Mouse (Mus musculus) CH12.LX (cell line): ENCODE measurements around the gene Olfr556. TPM values are rescaled to one million over a fixed set of nuclear protein-coding genes. Genes with fewer than 3 reads are reported as not detected.

Source experiments
- DNase-seq: peaks from one replicate; pipeline ENCODE4 v3.0.0-alpha.2; 2013; ENCODE audit errors: extremely low read depth
- H3K27ac ChIP-seq: 2 replicates; pipeline ENCODE4 v1.5.1; 2012; ENCODE audit warnings: low read depth, mild to moderate bottlenecking, control low read depth, moderate library complexity; ENCODE audit not compliant: insufficient read depth
- H3K27me3 ChIP-seq: replicated peaks from 2 replicates; pipeline ENCODE3; 2012; ENCODE audit warnings: inconsistent platforms
- H3K36me3 ChIP-seq, 2 experiments: replicated peaks in 1 of 2; 2 replicates each; pipeline versions ENCODE3 to v1.6.1; 2012; ENCODE audit warnings: inconsistent platforms in 1 of 2, low read length in 1 of 2, mild to moderate bottlenecking in 1 of 2, mixed read lengths in 1 of 2, moderate library complexity in 1 of 2; ENCODE audit not compliant: control insufficient read depth in 1 of 2, insufficient read depth in 1 of 2
- H3K4me1 ChIP-seq, 2 experiments: 2 replicates each; pipeline ENCODE4 v1.6.1; 2012; ENCODE audit warnings: inconsistent platforms in 1 of 2, moderate library complexity in 1 of 2; ENCODE audit not compliant: insufficient read depth in 2 of 2, control insufficient read depth in 1 of 2
- H3K4me2 ChIP-seq: 2 replicates; pipeline ENCODE4 v1.6.1; 2012; ENCODE audit warnings: low read depth, mild to moderate bottlenecking, control low read depth; ENCODE audit not compliant: poor library complexity, insufficient read depth, severe bottlenecking
- H3K4me3 ChIP-seq, 3 experiments: fragments of 150-350 bp in 1 of 3; sonication (generic) in 1 of 3; replicated peaks in 1 of 3; 2 replicates each; pipeline versions ENCODE3 to v1.5.1; 2011 to 2012; ENCODE audit warnings: low read depth in 2 of 3, low read length in 2 of 3, mild to moderate bottlenecking in 2 of 3, moderate library complexity in 2 of 3, control low read depth in 1 of 3, improper control_type of control experiment in 1 of 3, inconsistent platforms in 1 of 3, mixed read lengths in 1 of 3; ENCODE audit not compliant: poor library complexity in 1 of 3
- H3K79me2 ChIP-seq: replicated peaks from 2 replicates; pipeline ENCODE4 v1.6.1; 2012; ENCODE audit warnings: mild to moderate bottlenecking, moderate library complexity; ENCODE audit not compliant: control insufficient read depth, poor library complexity, insufficient read depth, severe bottlenecking; ENCODE audit errors: extremely low read depth
- H3K9ac ChIP-seq: 2 replicates; pipeline ENCODE4 v1.6.1; 2012; ENCODE audit warnings: low read depth, mild to moderate bottlenecking, control low read depth, moderate library complexity; ENCODE audit not compliant: insufficient read depth
- H3K9me3 ChIP-seq: replicated peaks from 2 replicates; pipeline ENCODE3; 2012; ENCODE audit warnings: low read length, inconsistent platforms, mixed read lengths
- BHLHE40 ChIP-seq: IDR thresholded peaks from 2 replicates; pipeline ENCODE4 v1.6.1; 2011; ENCODE audit warnings: mild to moderate bottlenecking, low read depth, low read length, improper control_type of control experiment
- CHD1 ChIP-seq: IDR thresholded peaks from 2 replicates; pipeline ENCODE4 v1.6.1; 2012; ENCODE audit warnings: low read depth, low read length, improper control_type of control experiment, inconsistent platforms
- CHD2 ChIP-seq: IDR thresholded peaks from 2 replicates; pipeline ENCODE4 v1.6.1; 2011; ENCODE audit warnings: low read length, improper control_type of control experiment
- CTCF ChIP-seq, 2 experiments: IDR thresholded peaks in 1 of 2; conservative IDR thresholded peaks in 1 of 2; 2 replicates each; pipeline ENCODE4 v1.5.1; 2011 to 2012; ENCODE audit warnings: low read depth in 2 of 2, low read length in 2 of 2, improper control_type of control experiment in 1 of 2, inconsistent platforms in 1 of 2, mild to moderate bottlenecking in 1 of 2, moderate library complexity in 1 of 2
- E2F4 ChIP-seq: IDR thresholded peaks from 2 replicates; pipeline ENCODE4 v1.6.1; 2011; ENCODE audit warnings: low read depth, low read length, improper control_type of control experiment; ENCODE audit not compliant: insufficient replicate concordance
- ELF1 ChIP-seq: IDR thresholded peaks from 2 replicates; pipeline ENCODE4 v1.6.1; 2014; ENCODE audit warnings: low read depth, mild to moderate bottlenecking, inconsistent platforms, low read length, improper control_type of control experiment
- EP300 ChIP-seq: IDR thresholded peaks from 2 replicates; pipeline ENCODE4 v1.6.1; 2011; ENCODE audit warnings: low read length, improper control_type of control experiment
- GABPA ChIP-seq: IDR thresholded peaks from 2 replicates; pipeline ENCODE4 v1.6.1; 2012; ENCODE audit warnings: low read depth, low read length, improper control_type of control experiment, inconsistent platforms; ENCODE audit not compliant: insufficient replicate concordance
- HCFC1 ChIP-seq: IDR thresholded peaks from 2 replicates; pipeline ENCODE4 v1.6.1; 2012; ENCODE audit warnings: low read depth, mild to moderate bottlenecking, inconsistent platforms, low read length, improper control_type of control experiment
- IRF4 ChIP-seq: IDR thresholded peaks from 2 replicates; pipeline ENCODE4 v1.6.1; 2014; ENCODE audit warnings: low read depth, mild to moderate bottlenecking, inconsistent platforms, low read length, improper control_type of control experiment
- KAT2A ChIP-seq: IDR thresholded peaks from 2 replicates; pipeline ENCODE4 v1.6.1; 2012; ENCODE audit warnings: low read length, improper control_type of control experiment, inconsistent platforms; ENCODE audit not compliant: insufficient replicate concordance
- MAX ChIP-seq: IDR thresholded peaks from 2 replicates; pipeline ENCODE4 v1.6.1; 2011; ENCODE audit warnings: low read length, improper control_type of control experiment
- MAZ ChIP-seq: IDR thresholded peaks from 2 replicates; pipeline ENCODE4 v1.6.1; 2012; ENCODE audit warnings: low read depth, mild to moderate bottlenecking, inconsistent platforms, low read length, improper control_type of control experiment, moderate library complexity
- MXI1 ChIP-seq: IDR thresholded peaks from 2 replicates; pipeline ENCODE4 v1.6.1; 2011; ENCODE audit warnings: mild to moderate bottlenecking, low read depth, low read length, improper control_type of control experiment
- MYC ChIP-seq: IDR thresholded peaks from 2 replicates; pipeline ENCODE4 v1.6.1; 2011; ENCODE audit warnings: low read depth, mild to moderate bottlenecking, improper control_type of control experiment, low read length
- NELFE ChIP-seq: IDR thresholded peaks from 2 replicates; pipeline ENCODE4 v1.6.1; 2011; ENCODE audit warnings: low read depth, low read length, improper control_type of control experiment
- NRF1 ChIP-seq: IDR thresholded peaks from 2 replicates; pipeline ENCODE4 v1.6.1; 2014; ENCODE audit warnings: low read depth, mild to moderate bottlenecking, inconsistent platforms, low read length, improper control_type of control experiment, moderate library complexity
- PAX5 ChIP-seq: IDR thresholded peaks from 2 replicates; pipeline ENCODE4 v1.6.1; 2012; ENCODE audit warnings: low read length, inconsistent platforms, mixed read lengths
- POLR2A ChIP-seq: IDR thresholded peaks from 2 replicates; pipeline ENCODE4 v1.6.1; 2011; ENCODE audit warnings: low read depth, mild to moderate bottlenecking, improper control_type of control experiment, low read length
- POLR2AphosphoS2 ChIP-seq: IDR thresholded peaks from 2 replicates; pipeline ENCODE4 v1.6.1; 2011; ENCODE audit warnings: low read depth, low read length, improper control_type of control experiment
- RAD21 ChIP-seq: IDR thresholded peaks from 2 replicates; pipeline ENCODE4 v1.6.1; 2011; ENCODE audit warnings: low read depth, mild to moderate bottlenecking, low read length, improper control_type of control experiment, moderate library complexity
- RCOR1 ChIP-seq: conservative IDR thresholded peaks from 2 replicates; pipeline ENCODE4 v1.6.1; 2012; ENCODE audit warnings: low read depth, mild to moderate bottlenecking, inconsistent platforms, low read length, improper control_type of control experiment
- TCF12 ChIP-seq: IDR thresholded peaks from 2 replicates; pipeline ENCODE4 v1.6.1; 2014; ENCODE audit warnings: low read depth, mild to moderate bottlenecking, inconsistent platforms, low read length, improper control_type of control experiment
- UBTF ChIP-seq: IDR thresholded peaks from 2 replicates; pipeline ENCODE4 v1.6.1; 2012; ENCODE audit warnings: low read depth, mild to moderate bottlenecking, inconsistent platforms, low read length, improper control_type of control experiment, moderate library complexity
- USF2 ChIP-seq: conservative IDR thresholded peaks from 2 replicates; pipeline ENCODE4 v1.6.1; 2011; ENCODE audit warnings: low read depth, low read length, improper control_type of control experiment
- ZC3H11A ChIP-seq: IDR thresholded peaks from 2 replicates; pipeline ENCODE4 v1.6.1; 2012; ENCODE audit warnings: low read depth, mild to moderate bottlenecking, inconsistent platforms, low read length, improper control_type of control experiment
- ZKSCAN1 ChIP-seq: IDR thresholded peaks from 2 replicates; pipeline ENCODE4 v1.6.1; 2012; ENCODE audit warnings: low read depth, inconsistent platforms, low read length, improper control_type of control experiment, borderline replicate concordance
- ZMIZ1 ChIP-seq: IDR thresholded peaks from 2 replicates; pipeline ENCODE4 v1.6.1; 2012; ENCODE audit warnings: low read depth, mild to moderate bottlenecking, inconsistent platforms, low read length, improper control_type of control experiment
- ZNF384 ChIP-seq: IDR thresholded peaks from 2 replicates; pipeline ENCODE4 v1.6.1; 2012; ENCODE audit warnings: low read depth, low read length, improper control_type of control experiment, inconsistent platforms
- dilution Hi-C: fragments of 300-500 bp; cut with MboI; formaldehyde crosslinking; loops from 2 replicates; pipeline ENCODE4 v1.14.3; 2020; ENCODE audit warnings: low sequenced_read_pairs; ENCODE audit not compliant: extremely low pct_unique_long_range_greater_than_20kb, extremely low pct_ligation_motif_present
- in situ Hi-C: fragments of 300-500 bp; cut with MboI; formaldehyde crosslinking; loops from 3 replicates; pipeline ENCODE4 v1.14.3; 2019; ENCODE audit warnings: low sequenced_read_pairs, low pct_ligation_motif_present, low pct_unique_long_range_greater_than_20kb, mixed read lengths
- polyA plus RNA-seq: library from polyadenylated mRNA; unstranded; fragments of >175 nt; gene quantifications from 2 replicates; pipeline ENCODE4 v1.2.1, GENCODE M21; 2012; ENCODE audit warnings: low read depth; ENCODE audit not compliant: insufficient read length
- total RNA-seq, 2 experiments: library from RNA; depleted of rRNA; stranded (reverse); fragments of 300-350 nt in 1 of 2; fragments of >200 nt in 1 of 2; gene quantifications; 2 replicates each; pipeline ENCODE4 v1.2.3; 2012 to 2014

Gene Olfr556
- total and polyA plus RNA-seq, 3 experiments: not detected

DNA sequence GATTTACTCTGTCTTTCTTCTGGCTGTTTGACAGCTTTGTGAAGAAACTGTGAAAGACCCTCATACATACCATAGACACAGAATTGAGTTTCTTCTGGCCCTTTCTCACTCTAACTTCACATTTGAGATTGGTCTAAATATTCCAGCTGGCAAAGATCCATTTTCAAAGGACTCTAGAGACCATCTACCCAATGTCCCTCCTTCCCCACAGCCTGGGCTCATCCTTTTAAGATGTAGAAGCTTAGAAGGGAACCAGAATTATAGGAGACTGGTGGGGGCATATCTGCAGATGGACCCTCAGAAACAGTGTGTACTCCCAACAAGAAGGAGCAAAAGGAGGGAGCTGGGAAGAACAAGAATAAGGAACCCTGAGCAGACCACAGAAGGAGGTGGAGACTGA, 37.2 kb downstream of the Olfr556 start, which contains the start of gene Olfr558:
Gene Olfr558, plus strand, starts transcription at position 301 of the 400 bp plus-strand sequence.
- in situ Hi-C loops: no loop called here
- Histone ChIP-seq H3K79me2 (no peaks in the 10 kb centered on the region), H3K9me3 (no peaks in the 10 kb centered on the region)

DNA sequence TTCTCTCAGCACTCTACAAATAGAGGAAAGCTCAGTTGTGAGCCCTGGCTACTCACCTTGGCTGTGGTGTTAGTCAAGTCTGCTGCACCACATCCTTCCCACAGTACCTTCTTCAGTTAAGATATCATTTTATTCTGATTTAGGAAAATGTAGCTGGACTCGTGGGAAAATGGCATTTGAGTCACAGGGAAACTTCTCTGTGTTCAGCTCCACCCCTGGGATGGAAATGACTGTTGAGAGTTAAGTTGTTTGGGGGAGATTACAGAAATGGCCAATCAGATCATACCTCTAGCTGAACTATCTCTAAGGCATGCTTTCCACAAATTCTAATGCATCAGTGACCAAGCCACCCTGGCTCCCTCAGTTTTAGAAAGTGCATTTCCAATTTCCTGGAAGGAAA, 54.3 kb downstream of the Olfr556 start, which contains the start of gene Olfr33:
Gene Olfr33, minus strand, starts transcription at position 101 of the 400 bp plus-strand sequence.
- Histone ChIP-seq H3K9ac (no peak within 1 kb of the TSS), H3K27ac (no peak within 1 kb of the TSS), H3K27me3 (peaks cover 2% of the 10 kb centered on the region), H3K9me3 (no peaks in the 10 kb centered on the region), H3K4me3 (no peak within 1 kb of the TSS), H3K4me1 (no peaks in the 10 kb centered on the region), H3K4me2 (no peak within 1 kb of the TSS), H3K79me2 (no peaks in the 10 kb centered on the region), H3K36me3 (no peaks in the 10 kb centered on the region)
- TF ChIP-seq PAX5: no peak
- no peak for TF ChIP-seq POLR2A
- no peak for TF ChIP-seq UBTF
- no peak for TF ChIP-seq KAT2A
- no peak for TF ChIP-seq NELFE
- no peak for TF ChIP-seq CHD1
- TF ChIP-seq E2F4: no peak
- no peak for TF ChIP-seq ZNF384
- TF ChIP-seq ZC3H11A: no peak
- TF ChIP-seq POLR2AphosphoS2: no peak
- no peak for TF ChIP-seq IRF4
- no peak for TF ChIP-seq RCOR1
- TF ChIP-seq MXI1: no peak
- TF ChIP-seq HCFC1: no peak
- no peak for TF ChIP-seq EP300
- no peak for TF ChIP-seq CHD2
- TF ChIP-seq ZKSCAN1: no peak
- no peak for TF ChIP-seq GABPA
- TF ChIP-seq CTCF (conservative IDR thresholded peaks at IDR 0.05 in 1 of 2, IDR thresholded peaks at IDR 0.05 in 1 of 2; ENCODE audit: low read depth in 2 of 2, low read length in 2 of 2): no peak
- no peak for TF ChIP-seq RAD21
- DNase-seq: no peak
- in situ Hi-C loops: no loop called here
- dilution Hi-C loops: no loop called here

More for the DNA sequence above, 37.2 kb downstream of the Olfr556 start, which contains the start of gene Olfr558:
- TF ChIP-seq MXI1 (no peak), NRF1 (no peak), HCFC1 (no peak), EP300 (no peak), USF2 (no peak), ZMIZ1 (no peak), ZKSCAN1 (no peak), UBTF (no peak), POLR2AphosphoS2 (no peak), POLR2A (no peak), RCOR1 (no peak), TCF12 (no peak), ELF1 (no peak), MYC (no peak), MAX (no peak), MAZ (no peak), KAT2A (no peak), BHLHE40 (no peak)
- TF ChIP-seq, all 38 proteins: peak for 0
- DNase-seq: no peak
- Histone ChIP-seq H3K4me1 (0 out of 4 replicates have a peak, but pooled peaks cover 0 to 2% of the 10 kb centered on the region in 2 experiments), H3K27me3 (no peaks in the 10 kb centered on the region), H3K27ac (no peak within 1 kb of the TSS), H3K4me2 (no peak within 1 kb of the TSS), H3K9ac (no peak within 1 kb of the TSS), H3K4me3 (no peak within 1 kb of the TSS), H3K36me3 (no peaks in the 10 kb centered on the region)
- dilution Hi-C loops: no loop called here
